Mouse (Mus musculus): Measurements from ENCODE around the gene Lin7c. TPM values are rescaled to one million over a fixed set of nuclear protein-coding genes. Genes with fewer than 3 reads are reported as not detected.

Gene Lin7c
- polyA plus RNA-seq (2017; shearing (Covaris generic)): 75.3 TPM

DNA sequence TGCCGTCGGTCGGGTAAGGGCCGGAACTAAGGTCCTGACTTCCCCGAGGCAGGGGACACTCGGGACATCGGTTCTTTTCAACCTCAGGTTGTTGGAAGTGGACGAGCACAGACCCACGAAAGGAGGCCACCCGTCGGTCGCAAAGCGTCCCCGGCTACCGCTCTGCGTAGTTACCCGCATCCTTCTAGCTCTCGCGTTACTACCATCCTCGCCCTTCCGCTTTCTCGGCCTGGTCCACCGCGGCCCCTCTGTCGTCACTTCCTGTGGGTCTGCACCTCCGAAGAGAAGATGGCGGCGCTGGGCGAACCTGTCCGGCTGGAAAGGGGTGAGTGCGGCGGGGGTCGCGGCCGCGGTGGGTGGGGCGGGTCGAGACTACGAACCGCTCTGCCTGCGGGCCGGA lies at the start of gene Lin7c:
TSS of gene Lin7c (plus strand) at position 257 of the 400 bp plus-strand sequence.

GRCm38 (mm10) chr2:109917496-109918413 lies 27.1 kb downstream of the Lin7c start, which contains the start of gene Lgr4:
Gene Lgr4 (plus strand): TSS chr2:109917647.

Other genes with a start within 250 kb of the Lin7c start
- not detected for gene Bdnf, start 216.2 kb upstream of the Lin7c start, polyA plus RNA-seq (2017; shearing (Covaris generic))
- gene Lgr4, start 26.8 kb downstream of the Lin7c start, polyA plus RNA-seq (2017; shearing (Covaris generic)): 0.27 TPM
- 1.5 TPM for gene Ccdc34, start 127.0 kb downstream of the Lin7c start, polyA plus RNA-seq (2017; shearing (Covaris generic))

Data from naive thymus-derived CD4-positive, alpha-beta T cell, adult 5 months (primary cell).